Mouse (Mus musculus): Measurements from ENCODE around the gene Gapdh. TPM values are rescaled to one million over a fixed set of nuclear protein-coding genes. Genes with fewer than 3 reads are reported as not detected.
"Not testable (repeated sequence)": the region's sequence is repeated elsewhere in the genome, so short reads cannot be mapped to it uniquely, and the experiment has no call there.

Gapdh gene
- total and polyA plus RNA-seq, 3 experiments, result 4,018 to 8,318 (median 4,312) TPM

DNA sequence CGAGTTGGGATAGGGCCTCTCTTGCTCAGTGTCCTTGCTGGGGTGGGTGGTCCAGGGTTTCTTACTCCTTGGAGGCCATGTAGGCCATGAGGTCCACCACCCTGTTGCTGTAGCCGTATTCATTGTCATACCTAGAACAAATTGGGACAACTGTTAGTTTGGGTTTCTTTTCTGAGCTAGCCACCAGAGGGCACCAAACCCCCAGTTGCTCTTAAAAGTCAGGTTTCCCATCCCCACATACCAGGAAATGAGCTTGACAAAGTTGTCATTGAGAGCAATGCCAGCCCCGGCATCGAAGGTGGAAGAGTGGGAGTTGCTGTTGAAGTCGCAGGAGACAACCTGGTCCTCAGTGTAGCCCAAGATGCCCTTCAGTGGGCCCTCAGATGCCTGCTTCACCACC is 4.3 kb downstream of the Gapdh start:
- intact Hi-C loops (cut with DNase I), result loop anchor here (2.0 to 10.0 kb wide), 2 partner anchors 15 to 53 kb away; partner anchors contain the start of gene Vamp1
- H3K4me3 ChIP-seq; H3K4me1 ChIP-seq (ENCODE audit: control insufficient read depth, insufficient read depth, low read length); H3K36me3 ChIP-seq (ENCODE audit: control insufficient read depth, insufficient read depth, low read length); H3K79me2 ChIP-seq (replicated peaks; ENCODE audit: control insufficient read depth, insufficient read depth, low read length); H3K9ac ChIP-seq (ENCODE audit: low read depth, low read length); H3K27me3 ChIP-seq (ENCODE audit: control insufficient read depth, insufficient read depth, low read length): not testable (repeated sequence)
- DNase-seq, result peak; percentile 70 to 74
- peak; percentile 65 for TF ChIP-seq CTCF (IDR thresholded peaks at IDR 0.05)
- peak overlapping the region; percentile 59; the same call in 1 of the 2 replicates for H3K27ac ChIP-seq
- 0% methylated on average over 4 of the region's 5 CpGs for WGBS

DNA sequence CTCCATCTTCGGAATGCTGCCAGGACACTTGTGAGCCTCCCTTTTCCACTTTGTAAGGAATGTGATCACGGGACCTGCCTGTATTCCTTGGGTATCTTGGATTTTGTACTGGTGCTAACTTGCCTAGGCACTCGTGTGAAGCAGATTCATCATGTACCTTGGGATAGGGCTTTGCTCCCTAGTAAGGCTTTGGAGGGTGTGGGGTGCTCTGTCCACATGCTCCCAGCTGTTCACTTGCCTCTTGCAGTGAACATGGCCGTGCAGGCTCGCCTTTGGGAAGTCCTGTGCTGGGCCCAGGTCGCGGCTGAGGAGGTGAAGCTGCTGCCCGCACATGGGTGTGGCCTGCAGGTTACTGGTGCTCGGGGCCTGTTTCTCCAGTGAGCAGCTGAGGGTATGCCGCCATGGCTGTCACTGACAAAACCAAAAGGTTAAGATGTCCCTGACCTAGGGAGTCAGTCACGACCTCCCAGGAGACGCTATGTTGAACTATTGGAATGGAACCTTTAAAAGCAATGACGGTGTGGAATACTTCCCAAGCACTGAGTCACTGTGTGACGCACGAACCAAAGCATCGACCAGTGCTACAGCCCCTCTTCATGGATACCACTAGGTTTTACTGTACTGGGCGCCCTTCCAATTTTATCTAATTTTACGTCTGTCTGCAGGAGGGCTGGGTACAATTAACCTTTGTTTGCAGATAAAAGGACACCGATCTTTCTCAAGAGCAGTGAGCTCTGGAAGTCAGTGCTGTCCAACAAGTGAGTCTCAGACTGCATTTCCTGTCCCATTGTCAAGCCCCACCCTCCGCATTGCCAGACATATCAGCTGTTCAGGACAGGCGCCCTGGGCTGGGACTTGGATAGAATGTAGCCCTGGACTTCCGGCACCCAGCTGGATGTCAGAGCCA is 5.2 kb downstream of the Gapdh start:
- peak overlapping the region; percentile 59 for H3K27ac ChIP-seq
- peaks cover 6% of the 10 kb centered on the region for H3K36me3 ChIP-seq (ENCODE audit: control insufficient read depth, insufficient read depth, low read length)
- DNase-seq, result peak; percentile 78 to 86
- 16% methylated on average over 22 of the region's 22 CpGs for WGBS
- H3K4me1 ChIP-seq (ENCODE audit: control insufficient read depth, insufficient read depth, low read length), result peaks cover 9% of the 10 kb centered on the region
- intact Hi-C loops (cut with DNase I), result loop anchor here (2.0 to 10.0 kb wide), 2 partner anchors 14 to 54 kb away; partner anchors contain the start of gene Vamp1
- no peaks in the 10 kb centered on the region; the same call in 1 of the 2 replicates for H3K79me2 ChIP-seq (replicated peaks; ENCODE audit: control insufficient read depth, insufficient read depth, low read length)
- H3K9ac ChIP-seq (ENCODE audit: low read depth, low read length), result peak overlapping the region; percentile 16; the same call in 1 of the 2 replicates
- H3K27me3 ChIP-seq (ENCODE audit: control insufficient read depth, insufficient read depth, low read length), result no peaks in the 10 kb centered on the region
- no peak overlapping the region for H3K4me3 ChIP-seq
- TF ChIP-seq POLR2A (IDR thresholded peaks at IDR 0.05; ENCODE audit: insufficient read depth, low read depth, low read length) (peak; percentile 66), CTCF (IDR thresholded peaks at IDR 0.05) (no peak), EP300 (IDR thresholded peaks at IDR 0.05; ENCODE audit: insufficient read depth, low read depth, low read length) (peak; percentile 84)

- Histone ChIP-seq H3K36me3 (ENCODE audit: control insufficient read depth, insufficient read depth, low read length) (peaks cover 6% of the 10 kb centered on the region), H3K79me2 (replicated peaks; ENCODE audit: control insufficient read depth, insufficient read depth, low read length) (no peaks in the 10 kb centered on the region; the same call in 1 of the 2 replicates), H3K27ac (peak overlapping the region; percentile 59), H3K4me1 (ENCODE audit: control insufficient read depth, insufficient read depth, low read length) (peaks cover 9% of the 10 kb centered on the region), H3K9ac (ENCODE audit: low read depth, low read length) (no peak overlapping the region), H3K4me3 (no peak overlapping the region), H3K27me3 (ENCODE audit: control insufficient read depth, insufficient read depth, low read length) (no peaks in the 10 kb centered on the region)
- 62% methylated on average over 10 of the region's 10 CpGs for WGBS
- no peak for TF ChIP-seq EP300 (IDR thresholded peaks at IDR 0.05; ENCODE audit: insufficient read depth, low read depth, low read length)
- TF ChIP-seq POLR2A (IDR thresholded peaks at IDR 0.05; ENCODE audit: insufficient read depth, low read depth, low read length), result no peak
- no peak for TF ChIP-seq CTCF (IDR thresholded peaks at IDR 0.05)
- no peak for DNase-seq
- intact Hi-C loops (cut with DNase I), result loop anchor here (2.0 to 10.0 kb wide), 2 partner anchors 14 to 54 kb away; partner anchors contain the start of gene Vamp1
Measured at GRCm38 (mm10) chr6:125160558-125160853, 5.8 kb downstream of the Gapdh start.

DNA sequence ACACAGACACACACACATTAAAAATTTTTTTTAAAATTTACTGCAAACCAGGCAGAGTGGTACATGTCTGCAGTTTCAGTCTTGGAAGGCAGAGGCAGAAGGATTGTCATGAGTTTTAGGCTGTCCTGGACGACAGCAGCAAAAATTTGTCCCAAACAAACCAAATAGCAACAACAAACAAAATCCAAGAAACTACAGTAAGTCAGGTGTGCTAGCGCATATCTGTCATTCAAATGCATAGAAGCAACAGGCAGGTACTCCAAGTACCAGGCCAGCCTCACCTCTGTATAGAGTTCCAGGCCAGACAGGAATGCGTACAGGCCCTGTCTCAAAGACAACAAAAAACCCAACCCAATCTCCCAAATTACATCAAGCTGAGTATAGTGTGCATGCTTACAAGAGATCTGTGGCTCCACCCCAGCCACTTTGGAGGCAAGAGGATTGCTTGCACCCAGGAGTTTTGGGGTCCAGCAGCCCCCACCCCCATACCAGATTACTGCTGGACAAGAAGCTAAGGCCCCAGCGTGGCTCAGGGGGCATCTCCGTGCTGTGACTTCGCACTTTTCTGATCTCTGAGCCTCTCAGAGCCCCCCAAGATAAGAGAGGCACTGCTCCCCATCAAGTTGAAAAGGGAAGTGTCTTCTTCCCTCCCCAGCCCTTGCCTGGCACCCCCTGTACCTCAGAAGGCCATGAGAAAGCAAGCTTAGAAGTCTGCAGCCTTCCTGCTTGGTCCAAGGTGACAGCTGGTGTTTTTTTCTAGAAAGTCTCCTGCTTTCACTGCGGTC is 6.3 kb downstream of the Gapdh start:
- Histone ChIP-seq H3K27me3 (ENCODE audit: control insufficient read depth, insufficient read depth, low read length) (no peaks in the 10 kb centered on the region), H3K4me1 (ENCODE audit: control insufficient read depth, insufficient read depth, low read length) (peaks cover 9% of the 10 kb centered on the region), H3K36me3 (ENCODE audit: control insufficient read depth, insufficient read depth, low read length) (peaks cover 6% of the 10 kb centered on the region), H3K9ac (ENCODE audit: low read depth, low read length) (no peak overlapping the region), H3K4me3 (no peak overlapping the region), H3K27ac (no peak overlapping the region; the same call in 1 of the 2 replicates), H3K79me2 (replicated peaks; ENCODE audit: control insufficient read depth, insufficient read depth, low read length) (no peaks in the 10 kb centered on the region; the same call in 1 of the 2 replicates)
- no peak for TF ChIP-seq EP300 (IDR thresholded peaks at IDR 0.05; ENCODE audit: insufficient read depth, low read depth, low read length)
- no peak for TF ChIP-seq CTCF (IDR thresholded peaks at IDR 0.05)
- no peak for TF ChIP-seq POLR2A (IDR thresholded peaks at IDR 0.05; ENCODE audit: insufficient read depth, low read depth, low read length)
- intact Hi-C loops (cut with DNase I), result loop anchor here (2.0 to 10.0 kb wide), 2 partner anchors 13 to 55 kb away; partner anchors contain the start of gene Vamp1
- 86% methylated on average over 7 of the region's 7 CpGs for WGBS
- no peak for DNase-seq

DNA sequence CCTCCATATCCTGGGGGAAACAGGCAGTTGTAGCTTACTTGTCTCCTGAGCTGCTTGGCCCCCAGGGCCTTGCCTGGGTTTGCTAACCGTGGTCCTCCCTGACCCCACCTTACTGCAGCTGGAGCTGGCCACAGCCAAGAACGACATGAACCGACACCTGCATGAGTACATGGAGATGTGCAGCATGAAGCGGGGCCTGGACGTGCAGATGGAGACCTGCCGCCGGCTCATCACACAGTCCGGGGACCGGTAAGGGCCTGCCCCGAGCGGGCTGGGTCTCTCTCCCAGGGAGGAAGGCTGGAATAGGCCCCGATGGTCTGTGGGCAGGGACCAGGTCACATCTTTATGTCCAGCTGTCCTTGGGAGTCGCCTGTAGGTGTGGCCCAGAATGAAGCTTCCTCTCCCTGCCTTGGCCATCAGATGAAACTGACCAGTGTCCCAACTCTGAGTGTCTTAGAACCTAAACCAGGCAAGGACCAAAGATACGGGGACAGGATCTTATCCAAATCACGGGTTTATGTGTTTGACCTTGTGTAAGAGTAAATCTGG is 7.2 kb downstream of the Gapdh start:
- no peak for DNase-seq
- Histone ChIP-seq H3K4me3 (no peak overlapping the region), H3K36me3 (ENCODE audit: control insufficient read depth, insufficient read depth, low read length) (peaks cover 6% of the 10 kb centered on the region), H3K27ac (no peak overlapping the region), H3K27me3 (ENCODE audit: control insufficient read depth, insufficient read depth, low read length) (no peaks in the 10 kb centered on the region), H3K9ac (ENCODE audit: low read depth, low read length) (no peak overlapping the region), H3K79me2 (replicated peaks; ENCODE audit: control insufficient read depth, insufficient read depth, low read length) (no peaks in the 10 kb centered on the region), H3K4me1 (ENCODE audit: control insufficient read depth, insufficient read depth, low read length) (peaks cover 9% of the 10 kb centered on the region)
- intact Hi-C loops (cut with DNase I), result no loop called here
- TF ChIP-seq POLR2A (IDR thresholded peaks at IDR 0.05; ENCODE audit: insufficient read depth, low read depth, low read length) (no peak), CTCF (IDR thresholded peaks at IDR 0.05) (no peak)
- WGBS, result 77% methylated on average over 15 of the region's 15 CpGs

All from heart, adult 2 months (tissue).